Mouse (Mus musculus): ENCODE data around the gene Prss27.

DNA sequence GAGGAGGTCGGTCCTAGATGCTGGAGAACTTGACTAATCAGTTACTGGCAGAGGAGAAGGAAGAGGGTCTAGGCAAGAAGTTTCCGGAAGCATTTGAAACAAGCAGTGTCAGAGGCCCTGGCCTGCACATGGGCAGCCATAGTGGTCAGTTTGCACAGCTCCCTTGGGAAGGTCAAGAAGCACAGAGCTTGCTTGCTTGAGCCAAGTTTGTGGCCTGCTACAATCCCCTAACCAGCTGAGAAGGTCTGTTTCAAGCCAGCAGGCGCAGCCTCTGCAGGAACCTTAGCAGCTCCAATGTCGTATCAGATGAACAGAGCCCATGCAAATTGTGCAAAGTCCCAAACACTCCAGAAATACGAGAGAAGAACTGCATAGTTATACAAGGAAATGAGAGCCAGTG is 10.1 kb downstream of the Prss27 start:
- TF ChIP-seq CTCF (IDR thresholded peaks at IDR 0.05) (no peak), EP300 (IDR thresholded peaks at IDR 0.05; ENCODE audit: insufficient read depth, low read depth, low read length) (no peak), POLR2A (IDR thresholded peaks at IDR 0.05; ENCODE audit: insufficient read depth, low read depth, low read length) (no peak)

Data from heart, adult 2 months (tissue).